14 mouse cellular contexts compared by ENCODE assay signal in the genomic region with DNA sequence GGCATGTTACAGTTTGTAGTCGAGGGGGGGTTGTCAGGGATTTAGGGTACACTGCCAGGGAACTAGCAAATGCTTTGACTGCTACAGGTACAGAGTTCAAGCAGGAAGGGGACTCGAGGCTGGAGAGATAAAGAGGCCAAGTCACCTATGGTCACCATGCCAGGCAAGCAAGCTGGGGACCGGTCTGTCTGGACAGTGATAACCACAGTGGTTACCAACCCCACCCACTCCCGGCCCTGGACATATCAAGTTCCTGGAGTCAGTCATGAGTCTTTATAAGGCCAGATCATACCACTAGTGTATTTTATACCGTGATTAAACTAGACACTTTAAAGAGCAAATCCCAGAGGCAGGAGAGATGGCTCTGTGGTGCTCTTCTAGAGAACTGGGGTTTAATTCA.
"Had no signal": no experiment of that assay in that cellular context is flagged by ENCODE, and none has a peak within 500 bp of the region (broad histone marks: within the 10 kb centered on the region; RNA-seq: fewer than 3 reads in every experiment).

No protein-coding gene starts in this region.

- H3K4me1 ChIP-seq: limb, embryonic 12.5 days had no signal

- H3K27me3 ChIP-seq: midbrain, embryonic 12.5 days had no signal

- ATAC-seq: midbrain, embryonic 16.5 days had no signal

- H3K27ac ChIP-seq: limb, embryonic 12.5 days; liver, embryonic 14.5 days; midbrain, embryonic 12.5 days had no signal

- H3K4me3 ChIP-seq: limb, embryonic 12.5 days; midbrain, embryonic 12.5 days had no signal

- H3K9me3 ChIP-seq: limb, embryonic 12.5 days; midbrain, embryonic 12.5 days had no signal

- H3K36me3 ChIP-seq: limb, embryonic 12.5 days; midbrain, embryonic 12.5 days had no signal

- H3K4me2 ChIP-seq: limb, embryonic 12.5 days; midbrain, embryonic 12.5 days had no signal

- H3K9ac ChIP-seq: limb, embryonic 12.5 days; liver, embryonic 14.5 days; midbrain, embryonic 12.5 days had no signal

- DNase-seq: kidney, adult 11 months; kidney, postnatal 36 days; layer of hippocampus, adult 9-11 months; layer of hippocampus, postnatal 36 days; liver; lung, adult 18-20 months; lung, postnatal 36 days; right cerebral cortex, postnatal 14 days; thymus, adult 18-20 months; thymus, postnatal 25 days had no signal
